13 mouse cellular contexts compared by ENCODE assay signal in the genomic region with DNA sequence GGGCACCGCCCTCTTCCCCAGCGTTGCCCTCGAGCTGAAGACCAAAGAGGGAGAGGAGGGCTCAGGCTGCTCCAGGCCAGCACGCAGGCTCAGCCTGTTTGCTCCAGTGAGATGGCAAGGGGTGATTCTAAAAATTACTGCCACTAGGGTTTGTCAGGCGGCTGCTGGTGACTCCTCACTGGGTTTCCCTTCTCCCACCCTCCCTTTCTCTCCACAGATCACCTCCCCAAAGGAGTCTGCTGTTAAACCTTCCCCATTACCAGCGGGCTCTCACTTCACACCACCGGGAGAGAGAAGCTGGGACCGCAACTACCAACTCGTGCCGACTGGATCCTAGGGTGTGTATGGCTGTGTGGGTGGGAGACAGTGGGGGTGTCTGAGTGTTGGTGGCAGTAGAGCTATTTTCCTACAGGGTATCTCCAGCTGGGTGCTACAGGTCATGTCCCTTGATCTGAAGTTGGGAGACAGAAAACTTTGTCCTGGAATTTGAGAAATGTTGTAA. TPM values are rescaled to one million over a fixed set of nuclear protein-coding genes. Genes with fewer than 3 reads are reported as not detected.
DNase-seq lines count a peak whose midpoint lies in the region; ATAC-seq and TF ChIP-seq lines count a peak whose summit lies in the region.
"Had no signal": no experiment of that assay in that cellular context is flagged by ENCODE, and none has a peak within 500 bp of the region (broad histone marks: within the 10 kb centered on the region; RNA-seq: fewer than 3 reads in every experiment).

A gene (plus strand): TSS at position 51 of the 502 bp plus-strand sequence.

- ATAC-seq in heart, embryonic 16.5 days (replicated peaks; ENCODE audit: extremely low read depth, insufficient read depth, low FRiP score) = peak; percentile 83
- peak; percentile 26; the same call in 1 of the 2 replicates for ATAC-seq in limb, embryonic 11.5 days (ENCODE audit: insufficient number of reproducible peaks, low FRiP score, low TSS enrichment, low read depth)
- ATAC-seq: activated CD4-positive, CD25-positive, alpha-beta regulatory T cell, adult 4 months; forebrain, embryonic 14.5 days had no signal

- TF ChIP-seq CTCF in gastrocnemius, adult 2 months (IDR thresholded peaks at IDR 0.05) = peak; percentile 44

- intact Hi-C loops in gastrocnemius, adult 2 months (cut with DNase I) = loop anchor here (1.0 kb wide), 1 partner anchor 21 kb away; no protein-coding TSS in a partner anchor

- H3K36me3 ChIP-seq in heart, embryonic 16.5 days (ENCODE audit: control insufficient read depth, insufficient read depth) = no peaks in the 10 kb centered on the region
- no peaks in the 10 kb centered on the region for H3K36me3 ChIP-seq in limb, embryonic 11.5 days (ENCODE audit: control insufficient read depth, insufficient read depth, low read length)
- H3K36me3 ChIP-seq: liver, embryonic 15.5 days; neural tube, embryonic 12.5 days had no signal

- peaks cover 5% of the 10 kb centered on the region for H3K4me1 ChIP-seq in heart, embryonic 16.5 days (ENCODE audit: control insufficient read depth, insufficient read depth, low read length)
- no peaks in the 10 kb centered on the region for H3K4me1 ChIP-seq in limb, embryonic 11.5 days (ENCODE audit: control insufficient read depth, insufficient read depth, low read length)
- H3K4me1 ChIP-seq: liver, embryonic 15.5 days; neural tube, embryonic 12.5 days had no signal

- no peaks in the 10 kb centered on the region for H3K27me3 ChIP-seq in heart, embryonic 16.5 days (ENCODE audit: control insufficient read depth, insufficient read depth, low read length)
- H3K27me3 ChIP-seq in limb, embryonic 11.5 days (ENCODE audit: control insufficient read depth, insufficient read depth, low read length) = no peaks in the 10 kb centered on the region
- H3K27me3 ChIP-seq: liver, embryonic 15.5 days; neural tube, embryonic 12.5 days had no signal

- DNase-seq in kidney, adult 11 months = peak; percentile 18
- no peak for DNase-seq in kidney, adult 8-10 months
- DNase-seq in gastrocnemius, adult 2 months = peak; percentile 88
- no peak for DNase-seq in limb, embryonic 11.5 days (ENCODE audit: low spot score)
- DNase-seq in spleen, postnatal 10 days (ENCODE audit: low spot score in 2 of 2) = no peak
- no peak for DNase-seq in adrenal gland, postnatal 14 days
- DNase-seq in cerebellum, postnatal 10 days = no peak
- DNase-seq: cerebellum, adult 11 months had no signal

- peak within 1 kb of the TSS; percentile 76 for H3K4me3 ChIP-seq in gastrocnemius, adult 2 months
- H3K4me3 ChIP-seq in heart, embryonic 16.5 days (ENCODE audit: low read length) = peak within 1 kb of the TSS; percentile 54
- H3K4me3 ChIP-seq in limb, embryonic 11.5 days (ENCODE audit: low read depth, low read length) = no peak within 1 kb of the TSS
- H3K4me3 ChIP-seq: liver, embryonic 15.5 days; neural tube, embryonic 12.5 days had no signal

- H3K9ac ChIP-seq in heart, embryonic 16.5 days (ENCODE audit: low read length) = peak within 1 kb of the TSS; percentile 69
- H3K9ac ChIP-seq in limb, embryonic 11.5 days (ENCODE audit: low read length) = no peak within 1 kb of the TSS
- H3K9ac ChIP-seq: liver, embryonic 15.5 days; neural tube, embryonic 12.5 days had no signal

- peak within 1 kb of the TSS; percentile 60 for H3K4me2 ChIP-seq in heart, embryonic 16.5 days (ENCODE audit: low read depth, low read length)
- no peak within 1 kb of the TSS for H3K4me2 ChIP-seq in limb, embryonic 11.5 days (ENCODE audit: low read depth, severe bottlenecking)
- H3K4me2 ChIP-seq: liver, embryonic 15.5 days; neural tube, embryonic 12.5 days had no signal

- no peaks in the 10 kb centered on the region for H3K9me3 ChIP-seq in heart, embryonic 16.5 days (replicated peaks; ENCODE audit: control insufficient read depth, low read length)
- H3K9me3 ChIP-seq in limb, embryonic 11.5 days (ENCODE audit: control insufficient read depth, low read length) = no peaks in the 10 kb centered on the region
- H3K9me3 ChIP-seq: liver, embryonic 15.5 days; neural tube, embryonic 12.5 days had no signal

- peak within 1 kb of the TSS; percentile 97 for H3K27ac ChIP-seq in gastrocnemius, adult 2 months
- peak within 1 kb of the TSS; percentile 97 for H3K27ac ChIP-seq in heart, embryonic 16.5 days (ENCODE audit: low read length)
- no peak within 1 kb of the TSS for H3K27ac ChIP-seq in limb, embryonic 11.5 days (replicated peaks; ENCODE audit: low read depth, low read length)
- H3K27ac ChIP-seq: liver, embryonic 15.5 days; neural tube, embryonic 12.5 days had no signal

- WGBS in heart, embryonic 16.5 days = 16% methylated on average over 10 of the region's 10 CpGs
- WGBS in limb, embryonic 11.5 days = 40% methylated on average over 10 of the region's 10 CpGs

RNA-seq across cellular contexts. Expression of the gene that starts here (rescaled TPM):
- total RNA-seq in gastrocnemius, adult 2 months (2021) = 100 to 1,000 TPM; 491 to 601 TPM
- polyA plus RNA-seq in heart, embryonic 16.5 days (2015; fragmentation: Nextera tagmentation; extraction: Ambion mirVana) = 54.2 and 59.9 TPM in 2 replicates
- polyA plus RNA-seq in limb, embryonic 11.5 days (2014; fragmentation: Nextera tagmentation; extraction: Ambion mirVana) = 1.1 TPM in 2 replicates
- 0.04 TPM in 1 of 2 replicates, not detected in the other for total RNA-seq in adrenal gland, postnatal 14 days (2021)
- polyA plus RNA-seq: activated CD4-positive, CD25-positive, alpha-beta regulatory T cell, adult 4 months had no signal

Comparison
In these comparisons a context has a peak if more than half of its experiments do, and no peak if none do; other contexts are left out.
1. RNA of the gene that starts here (total RNA-seq): 491 to 601 TPM in gastrocnemius, adult 2 months; 0.04 TPM in adrenal gland, postnatal 14 days; every median in the first group is over 100 times any median in the second.
2. RNA of the gene that starts here (polyA plus RNA-seq): 54.2 to 59.9 TPM in heart, embryonic 16.5 days; 1.1 TPM in limb, embryonic 11.5 days; every median in the first group is over 10 times any median in the second.
3. DNase-seq: peak in kidney, adult 11 months (single experiment) and gastrocnemius, adult 2 months (single experiment); none in kidney, adult 8-10 months (0 of 2), limb, embryonic 11.5 days (single experiment), spleen, postnatal 10 days (0 of 2), adrenal gland, postnatal 14 days (single experiment) and cerebellum, postnatal 10 days (0 of 2).